Mouse (Mus musculus) B cell, adult 2 months (primary cell): ENCODE data around the gene Tyrobp.

Experiments used
- DNase-seq, 2 experiments: peaks; one replicate each; pipeline ENCODE4 v3.0.0; 2022

The Tyrobp gene

GRCm38 (mm10) chr7:30429327-30429726, 15.8 kb downstream of the Tyrobp start:
- no peak for DNase-seq

GRCm38 (mm10) chr7:30430191-30430590, 16.6 kb downstream of the Tyrobp start:
- DNase-seq: no peak

GRCm38 (mm10) chr7:30431793-30432192, 18.2 kb downstream of the Tyrobp start:
- DNase-seq: peak; percentile 78 to 83

GRCm38 (mm10) chr7:30434238-30434637, 20.7 kb downstream of the Tyrobp start:
- DNase-seq: peak; percentile 58 to 60

GRCm38 (mm10) chr7:30434701-30435100, 21.1 kb downstream of the Tyrobp start:
- no peak for DNase-seq

GRCm38 (mm10) chr7:30435156-30435555, 21.6 kb downstream of the Tyrobp start:
- DNase-seq: no peak

GRCm38 (mm10) chr7:30436879-30437278, 23.3 kb downstream of the Tyrobp start:
- DNase-seq: no peak

- DNase-seq: no peak
Measured at GRCm38 (mm10) chr7:30439734-30440133, 26.2 kb downstream of the Tyrobp start.

- DNase-seq: peak; percentile 76 to 78
Measured at GRCm38 (mm10) chr7:30440697-30441096, 27.1 kb downstream of the Tyrobp start.

GRCm38 (mm10) chr7:30443696-30444095, 30.1 kb downstream of the Tyrobp start:
- DNase-seq: no peak

GRCm38 (mm10) chr7:30444154-30444970, 30.8 kb downstream of the Tyrobp start:
- DNase-seq: peak; percentile 43 to 46

GRCm38 (mm10) chr7:30444971-30445751, 31.6 kb downstream of the Tyrobp start, which contains the start of gene Aplp1:
Gene Aplp1, minus strand, starts transcription at chr7:30445535.
- peak; percentile 53 to 57 for DNase-seq

- DNase-seq: no peak
Measured at GRCm38 (mm10) chr7:30450241-30450640, 36.7 kb downstream of the Tyrobp start.

- peak in 1 of 2 experiments; percentile 15 for DNase-seq
Measured at GRCm38 (mm10) chr7:30453327-30453726, 39.8 kb downstream of the Tyrobp start.

GRCm38 (mm10) chr7:30453766-30454165, 40.2 kb downstream of the Tyrobp start:
- peak; percentile 81 to 82 for DNase-seq

GRCm38 (mm10) chr7:30454259-30454658, 40.7 kb downstream of the Tyrobp start:
- no peak for DNase-seq

GRCm38 (mm10) chr7:30456487-30456886, 42.9 kb downstream of the Tyrobp start:
- DNase-seq: no peak

GRCm38 (mm10) chr7:30456911-30457628, 43.5 kb downstream of the Tyrobp start:
- no peak for DNase-seq

- DNase-seq: no peak
Measured at GRCm38 (mm10) chr7:30457629-30458330, 44.2 kb downstream of the Tyrobp start, which contains the start of the genes Kirrel2 and Nphs1. Gene Kirrel2, minus strand, starts transcription at chr7:30457690. Gene Nphs1, plus strand, starts transcription at chr7:30458315.

GRCm38 (mm10) chr7:30459484-30459883, 45.9 kb downstream of the Tyrobp start:
- DNase-seq: no peak

- no peak for DNase-seq
Measured at GRCm38 (mm10) chr7:30463568-30463967, 50.0 kb downstream of the Tyrobp start.

- no peak for DNase-seq
Measured at GRCm38 (mm10) chr7:30463996-30464395, 50.4 kb downstream of the Tyrobp start.
